Mouse (Mus musculus): ENCODE results near the gene Nos1ap. TPM values are rescaled to one million over a fixed set of nuclear protein-coding genes. Genes with fewer than 3 reads are reported as not detected.

Nos1ap gene
- polyA plus RNA-seq, 1 experiment from 2014 or later: 26.0 TPM

- 68% methylated on average over 4 of the region's 4 CpGs for WGBS
- no peak for ATAC-seq (ENCODE audit: insufficient number of reproducible peaks, low FRiP score)
Observed at GRCm38 (mm10) chr1:170546297-170546696, 43.4 kb downstream of the Nos1ap start.

GRCm38 (mm10) chr1:170545286-170545685, 44.4 kb downstream of the Nos1ap start:
- peaks cover 14% of the 10 kb centered on the region; the same call in 1 of the 2 replicates for H3K36me3 ChIP-seq
- no peak overlapping the region for H3K4me3 ChIP-seq
- no peak for ATAC-seq (ENCODE audit: insufficient number of reproducible peaks, low FRiP score)
- H3K9ac ChIP-seq: no peak overlapping the region
- no peaks in the 10 kb centered on the region for H3K27me3 ChIP-seq (replicated peaks)
- H3K4me2 ChIP-seq: no peak overlapping the region
- H3K9me3 ChIP-seq (replicated peaks): 0 out of 2 replicates have a peak, but pooled peaks cover 6% of the 10 kb centered on the region
- WGBS: 85% methylated on average over 6 of the region's 6 CpGs
- no peak overlapping the region for H3K27ac ChIP-seq (ENCODE audit: poor library complexity, severe bottlenecking)
- peaks cover 33% of the 10 kb centered on the region for H3K4me1 ChIP-seq (replicated peaks)

More at GRCm38 (mm10) chr1:170546297-170546696, 43.4 kb downstream of the Nos1ap start:
- no peak overlapping the region for H3K27ac ChIP-seq (ENCODE audit: poor library complexity, severe bottlenecking)
- H3K4me2 ChIP-seq: no peak overlapping the region
- no peaks in the 10 kb centered on the region for H3K27me3 ChIP-seq (replicated peaks)
- peaks cover 43% of the 10 kb centered on the region for H3K4me1 ChIP-seq (replicated peaks)
- peaks cover 9% of the 10 kb centered on the region; the same call in 1 of the 2 replicates for H3K36me3 ChIP-seq
- H3K9me3 ChIP-seq (replicated peaks): 0 out of 2 replicates have a peak, but pooled peaks cover 3% of the 10 kb centered on the region
- no peak overlapping the region for H3K4me3 ChIP-seq
- H3K9ac ChIP-seq: no peak overlapping the region

GRCm38 (mm10) chr1:170539507-170539906, 50.2 kb downstream of the Nos1ap start:
- 0 out of 2 replicates have a peak, but pooled peaks cover 6% of the 10 kb centered on the region for H3K9me3 ChIP-seq (replicated peaks)
- H3K36me3 ChIP-seq: peaks cover 11% of the 10 kb centered on the region; the same call in 1 of the 2 replicates
- no peak overlapping the region for H3K9ac ChIP-seq
- H3K4me1 ChIP-seq (replicated peaks): peaks cover 43% of the 10 kb centered on the region
- no peak for ATAC-seq (ENCODE audit: insufficient number of reproducible peaks, low FRiP score)
- no peaks in the 10 kb centered on the region for H3K27me3 ChIP-seq (replicated peaks)
- no peak overlapping the region for H3K4me3 ChIP-seq
- 53% methylated on average over 3 of the region's 3 CpGs for WGBS
- no peak overlapping the region for H3K4me2 ChIP-seq
- no peak overlapping the region for H3K27ac ChIP-seq (ENCODE audit: poor library complexity, severe bottlenecking)

GRCm38 (mm10) chr1:170538481-170539061, 51.1 kb downstream of the Nos1ap start:
- no peak overlapping the region for H3K4me2 ChIP-seq
- WGBS: 50% methylated on average over 9 of the region's 9 CpGs

GRCm38 (mm10) chr1:170536344-170536743, 53.3 kb downstream of the Nos1ap start:
- no peak for ATAC-seq (ENCODE audit: insufficient number of reproducible peaks, low FRiP score)
- H3K9me3 ChIP-seq (replicated peaks): 0 out of 2 replicates have a peak, but pooled peaks cover 4% of the 10 kb centered on the region
- peaks cover 5% of the 10 kb centered on the region; the same call in 1 of the 2 replicates for H3K36me3 ChIP-seq
- H3K4me2 ChIP-seq: no peak overlapping the region
- no peak overlapping the region for H3K9ac ChIP-seq
- no peaks in the 10 kb centered on the region for H3K27me3 ChIP-seq (replicated peaks)
- H3K4me3 ChIP-seq: no peak overlapping the region
- no peak overlapping the region for H3K27ac ChIP-seq (ENCODE audit: poor library complexity, severe bottlenecking)
- peaks cover 48% of the 10 kb centered on the region for H3K4me1 ChIP-seq (replicated peaks)
- 88% methylated on average over 3 of the region's 3 CpGs for WGBS

More at GRCm38 (mm10) chr1:170538481-170539061, 51.1 kb downstream of the Nos1ap start:
- no peaks in the 10 kb centered on the region for H3K27me3 ChIP-seq (replicated peaks)
- H3K36me3 ChIP-seq: peaks cover 11% of the 10 kb centered on the region; the same call in 1 of the 2 replicates
- peak overlapping the region; percentile 49; the same call in 1 of the 2 replicates for H3K27ac ChIP-seq (ENCODE audit: poor library complexity, severe bottlenecking)
- H3K4me3 ChIP-seq: no peak overlapping the region
- no peak overlapping the region for H3K9ac ChIP-seq
- H3K9me3 ChIP-seq (replicated peaks): 0 out of 2 replicates have a peak, but pooled peaks cover 6% of the 10 kb centered on the region
- H3K4me1 ChIP-seq (replicated peaks): peaks cover 46% of the 10 kb centered on the region
- ATAC-seq (ENCODE audit: insufficient number of reproducible peaks, low FRiP score): 0 out of 2 replicates have a peak, but pooled peaks have one; percentile 24

- peaks cover 49% of the 10 kb centered on the region for H3K4me1 ChIP-seq (replicated peaks)
- no peak overlapping the region for H3K27ac ChIP-seq (ENCODE audit: poor library complexity, severe bottlenecking)
- no peak overlapping the region for H3K4me2 ChIP-seq
- no peaks in the 10 kb centered on the region for H3K27me3 ChIP-seq (replicated peaks)
- H3K9me3 ChIP-seq (replicated peaks): no peaks in the 10 kb centered on the region
- no peaks in the 10 kb centered on the region for H3K36me3 ChIP-seq
- H3K9ac ChIP-seq: no peak overlapping the region
- no peak overlapping the region for H3K4me3 ChIP-seq
- ATAC-seq (ENCODE audit: insufficient number of reproducible peaks, low FRiP score): no peak
- 72% methylated on average over 2 of the region's 2 CpGs for WGBS
Observed at GRCm38 (mm10) chr1:170535221-170535620, 54.4 kb downstream of the Nos1ap start.

GRCm38 (mm10) chr1:170531286-170531685, 58.4 kb downstream of the Nos1ap start:
- Histone ChIP-seq H3K9me3 (replicated peaks) (no peaks in the 10 kb centered on the region), H3K9ac (no peak overlapping the region), H3K4me1 (replicated peaks) (peaks cover 36% of the 10 kb centered on the region), H3K27ac (ENCODE audit: poor library complexity, severe bottlenecking) (no peak overlapping the region), H3K27me3 (replicated peaks) (no peaks in the 10 kb centered on the region), H3K4me3 (no peak overlapping the region), H3K4me2 (no peak overlapping the region), H3K36me3 (no peaks in the 10 kb centered on the region)
- 94% methylated on average over 2 of the region's 2 CpGs for WGBS
- ATAC-seq (ENCODE audit: insufficient number of reproducible peaks, low FRiP score): no peak

- no peaks in the 10 kb centered on the region for H3K36me3 ChIP-seq
- WGBS: 80% methylated on average over 4 of the region's 4 CpGs
- ATAC-seq (ENCODE audit: insufficient number of reproducible peaks, low FRiP score): no peak
- no peak overlapping the region for H3K9ac ChIP-seq
- H3K4me3 ChIP-seq: no peak overlapping the region
- H3K9me3 ChIP-seq (replicated peaks): no peaks in the 10 kb centered on the region
- H3K27ac ChIP-seq (ENCODE audit: poor library complexity, severe bottlenecking): no peak overlapping the region
- H3K4me2 ChIP-seq: no peak overlapping the region
- H3K27me3 ChIP-seq (replicated peaks): no peaks in the 10 kb centered on the region
- peaks cover 29% of the 10 kb centered on the region for H3K4me1 ChIP-seq (replicated peaks)
Observed at GRCm38 (mm10) chr1:170530456-170530855, 59.2 kb downstream of the Nos1ap start.

GRCm38 (mm10) chr1:170522891-170523290, 66.8 kb downstream of the Nos1ap start:
- WGBS: 76% methylated on average over 5 of the region's 5 CpGs
- ATAC-seq (ENCODE audit: insufficient number of reproducible peaks, low FRiP score): no peak
- no peak overlapping the region for H3K27ac ChIP-seq (ENCODE audit: poor library complexity, severe bottlenecking)

GRCm38 (mm10) chr1:170521520-170522205, 68.0 kb downstream of the Nos1ap start:
- Histone ChIP-seq H3K27ac (ENCODE audit: poor library complexity, severe bottlenecking) (peak overlapping the region; percentile 85), H3K9me3 (replicated peaks) (peaks cover 5% of the 10 kb centered on the region), H3K4me2 (0 out of 2 replicates have a peak overlapping the region, but pooled peaks have one; percentile 5), H3K27me3 (replicated peaks) (no peaks in the 10 kb centered on the region), H3K4me1 (replicated peaks) (peaks cover 31% of the 10 kb centered on the region), H3K36me3 (no peaks in the 10 kb centered on the region), H3K4me3 (no peak overlapping the region), H3K9ac (no peak overlapping the region)
- ATAC-seq (ENCODE audit: insufficient number of reproducible peaks, low FRiP score): peak; percentile 56
- WGBS: 41% methylated on average over 6 of the region's 6 CpGs

More at GRCm38 (mm10) chr1:170522891-170523290, 66.8 kb downstream of the Nos1ap start:
- peaks cover 29% of the 10 kb centered on the region for H3K4me1 ChIP-seq (replicated peaks)
- no peaks in the 10 kb centered on the region for H3K27me3 ChIP-seq (replicated peaks)
- peaks cover 5% of the 10 kb centered on the region for H3K9me3 ChIP-seq (replicated peaks)
- no peak overlapping the region for H3K9ac ChIP-seq
- no peak overlapping the region for H3K4me2 ChIP-seq
- no peaks in the 10 kb centered on the region for H3K36me3 ChIP-seq
- H3K4me3 ChIP-seq: no peak overlapping the region

- Histone ChIP-seq H3K27ac (ENCODE audit: poor library complexity, severe bottlenecking) (no peak overlapping the region), H3K4me1 (replicated peaks) (peaks cover 31% of the 10 kb centered on the region), H3K9ac (no peak overlapping the region), H3K4me2 (no peak overlapping the region), H3K27me3 (replicated peaks) (no peaks in the 10 kb centered on the region), H3K36me3 (no peaks in the 10 kb centered on the region), H3K9me3 (replicated peaks) (peaks cover 5% of the 10 kb centered on the region), H3K4me3 (no peak overlapping the region)
- no peak for ATAC-seq (ENCODE audit: insufficient number of reproducible peaks, low FRiP score)
- WGBS: 87% methylated on average over 4 of the region's 4 CpGs
Observed at GRCm38 (mm10) chr1:170520206-170520605, 69.5 kb downstream of the Nos1ap start.

Measured in heart, embryonic 12.5 days (tissue).